Mouse (Mus musculus) G1E (cell line): ENCODE measurements around the gene S1pr3.

ENCODE experiments used
- CTCF ChIP-seq: IDR thresholded peaks from 2 replicates; pipeline ENCODE4 v1.5.1; 2012; ENCODE audit warnings: low read depth, low read length, inconsistent platforms, mixed read lengths
- GATA1 ChIP-seq: IDR thresholded peaks from 2 replicates; pipeline ENCODE4 v1.6.1; 2012; ENCODE audit warnings: borderline replicate concordance, low read length, inconsistent platforms, mixed read lengths
- GATA2 ChIP-seq: IDR thresholded peaks from 2 replicates; pipeline ENCODE4 v1.6.1; 2012; ENCODE audit warnings: low read depth, low read length, inconsistent platforms, borderline replicate concordance
- POLR2AphosphoS5 ChIP-seq: IDR thresholded peaks from 2 replicates; pipeline ENCODE4 v1.6.1; 2012; ENCODE audit warnings: low read depth, low read length, inconsistent platforms; ENCODE audit not compliant: insufficient replicate concordance
- TAL1 ChIP-seq: conservative IDR thresholded peaks from 2 replicates; pipeline ENCODE4 v1.6.1; 2012; ENCODE audit warnings: low read depth, low read length, inconsistent platforms, mixed read lengths

DNA sequence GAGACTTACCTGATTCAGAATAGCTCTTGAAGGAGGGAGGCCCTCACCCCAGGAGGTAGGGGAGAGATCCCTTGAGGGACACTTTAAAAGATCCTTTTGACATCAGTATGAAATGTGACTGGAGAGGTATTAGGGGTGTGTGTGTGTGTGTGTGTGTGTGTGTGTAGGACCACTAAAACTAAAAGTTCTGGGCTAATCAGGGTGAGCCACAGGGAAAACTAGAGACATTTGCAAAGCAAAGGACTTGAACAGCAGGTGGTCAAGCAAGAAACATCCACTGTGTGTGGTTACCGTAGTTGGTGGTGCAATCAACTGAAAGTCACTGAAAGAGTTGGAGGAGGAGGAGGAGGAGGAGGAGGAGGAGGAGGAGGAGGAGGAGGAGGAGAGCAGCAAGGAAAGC is 16.2 kb upstream of the S1pr3 start:
- TF ChIP-seq POLR2AphosphoS5 (no peak), CTCF (no peak), GATA1 (no peak), TAL1 (no peak), GATA2 (no peak)
